ENCODE assay signal across 11 mouse cellular contexts in genomic region chr10:80574896-80575295, GRCm38 (mm10). TPM values are rescaled to one million over a fixed set of nuclear protein-coding genes. Genes with fewer than 3 reads are reported as not detected.
A peak's percentile ranks its signal among the peaks of the same experiment; 100 is the strongest.
DNase-seq lines count a peak whose midpoint lies in the region; ATAC-seq and TF ChIP-seq lines count a peak whose summit lies in the region.
"Had no signal": no experiment of that assay in that cellular context is flagged by ENCODE, and none has a peak within 500 bp of the region (broad histone marks: within the 10 kb centered on the region; RNA-seq: fewer than 3 reads in every experiment).

No protein-coding gene starts in this region.

- no peaks in the 10 kb centered on the region for H3K27me3 ChIP-seq in heart, embryonic 14.5 days (ENCODE audit: control insufficient read depth, insufficient read depth, low read length)
- no peaks in the 10 kb centered on the region for H3K27me3 ChIP-seq in CH12.LX (replicated peaks)
- H3K27me3 ChIP-seq in embryonic facial prominence, embryonic 13.5 days: no peaks in the 10 kb centered on the region
- no peaks in the 10 kb centered on the region for H3K27me3 ChIP-seq in liver, embryonic 13.5 days

- no peak overlapping the region for H3K27ac ChIP-seq in heart, embryonic 14.5 days (replicated peaks in 1 of 2; ENCODE audit: control insufficient read depth in 1 of 2, insufficient read depth in 1 of 2, low read depth in 2 of 2, low read length in 2 of 2)
- H3K27ac ChIP-seq in CH12.LX (ENCODE audit: insufficient read depth, low read depth): 0 out of 2 replicates have a peak overlapping the region, but pooled peaks have one; percentile 6
- H3K27ac ChIP-seq in embryonic facial prominence, embryonic 13.5 days: no peak overlapping the region
- H3K27ac ChIP-seq in liver, embryonic 13.5 days: peak overlapping the region; percentile 99

- no peak for DNase-seq in heart, postnatal 10 days
- no peak for DNase-seq in CH12.LX (ENCODE audit: extremely low read depth)
- DNase-seq in liver, embryonic 13.5 days: no peak
- DNase-seq in gastrocnemius, adult 8-10 months (ENCODE audit: low spot score in 2 of 2): no peak
- DNase-seq in cerebellum, adult 8-10 months: no peak
- no peak for DNase-seq in thymus, postnatal 36 days
- DNase-seq: kidney, adult 2 months; lung, postnatal 36 days; right cerebral cortex, postnatal 14 days had no signal

- ATAC-seq in heart, embryonic 14.5 days (ENCODE audit: insufficient number of reproducible peaks, insufficient read depth, low FRiP score, low read depth): no peak
- no peak for ATAC-seq in embryonic facial prominence, embryonic 13.5 days (ENCODE audit: insufficient number of reproducible peaks, insufficient read depth, low FRiP score, low TSS enrichment, low read depth)
- ATAC-seq in liver, embryonic 13.5 days (ENCODE audit: low read depth): no peak

- no peak for TF ChIP-seq POLR2A in CH12.LX (IDR thresholded peaks at IDR 0.05; ENCODE audit: low read depth, low read length)

- H3K9ac ChIP-seq in heart, embryonic 14.5 days (ENCODE audit: low read length): peak overlapping the region; percentile 87; the same call in 1 of the 2 replicates
- peak overlapping the region; percentile 87; the same call in 1 of the 2 replicates for H3K9ac ChIP-seq in CH12.LX (ENCODE audit: insufficient read depth, low read depth)
- peak overlapping the region; percentile 86 for H3K9ac ChIP-seq in embryonic facial prominence, embryonic 13.5 days
- peak overlapping the region; percentile 98 for H3K9ac ChIP-seq in liver, embryonic 13.5 days

- TF ChIP-seq RAD21 in CH12.LX (IDR thresholded peaks at IDR 0.05; ENCODE audit: low read depth, low read length): no peak

- 78% methylated on average over 3 of the region's 3 CpGs for WGBS in heart, embryonic 14.5 days
- 76% methylated on average over 3 of the region's 3 CpGs for WGBS in embryonic facial prominence, embryonic 13.5 days
- WGBS in liver, embryonic 13.5 days (ENCODE audit: insufficient replicate concordance): 55% methylated on average over 3 of the region's 3 CpGs

- dilution Hi-C loops in CH12.LX (cut with MboI; ENCODE audit: extremely low pct_ligation_motif_present, extremely low pct_unique_long_range_greater_than_20kb, low sequenced_read_pairs): no loop called here

- no peaks in the 10 kb centered on the region for H3K36me3 ChIP-seq in heart, embryonic 14.5 days (ENCODE audit: control insufficient read depth, insufficient read depth, low read length)
- peaks cover 0 to 18% of the 10 kb centered on the region in 2 experiments for H3K36me3 ChIP-seq in CH12.LX (replicated peaks in 1 of 2; ENCODE audit: control insufficient read depth in 1 of 2, insufficient read depth in 1 of 2, low read length in 1 of 2)
- no peaks in the 10 kb centered on the region for H3K36me3 ChIP-seq in embryonic facial prominence, embryonic 13.5 days
- peaks cover 13% of the 10 kb centered on the region; the same call in 1 of the 2 replicates for H3K36me3 ChIP-seq in liver, embryonic 13.5 days

- H3K9me3 ChIP-seq in heart, embryonic 14.5 days (ENCODE audit: control insufficient read depth, low read length): no peaks in the 10 kb centered on the region
- H3K9me3 ChIP-seq in CH12.LX (replicated peaks; ENCODE audit: low read length): no peaks in the 10 kb centered on the region
- no peaks in the 10 kb centered on the region for H3K9me3 ChIP-seq in embryonic facial prominence, embryonic 13.5 days
- no peaks in the 10 kb centered on the region for H3K9me3 ChIP-seq in liver, embryonic 13.5 days (replicated peaks)

- no peak for TF ChIP-seq EP300 in CH12.LX (IDR thresholded peaks at IDR 0.05; ENCODE audit: low read length)

- peaks cover 41 to 62% of the 10 kb centered on the region in 2 experiments for H3K4me1 ChIP-seq in heart, embryonic 14.5 days (ENCODE audit: control insufficient read depth in 2 of 2, insufficient read depth in 2 of 2, low read length in 2 of 2)
- peaks cover 13 to 48% of the 10 kb centered on the region in 2 experiments for H3K4me1 ChIP-seq in CH12.LX (ENCODE audit: control insufficient read depth in 1 of 2, insufficient read depth in 2 of 2)
- peaks cover 76% of the 10 kb centered on the region for H3K4me1 ChIP-seq in embryonic facial prominence, embryonic 13.5 days
- H3K4me1 ChIP-seq in liver, embryonic 13.5 days (replicated peaks): peaks cover 90% of the 10 kb centered on the region

- peak overlapping the region; percentile 92; the same call in 1 of the 2 replicates for H3K4me2 ChIP-seq in heart, embryonic 14.5 days (ENCODE audit: low read length)
- H3K4me2 ChIP-seq in CH12.LX (ENCODE audit: insufficient read depth, low read depth, poor library complexity, severe bottlenecking): peak overlapping the region; percentile 52
- peak overlapping the region; percentile 88 for H3K4me2 ChIP-seq in embryonic facial prominence, embryonic 13.5 days
- H3K4me2 ChIP-seq in liver, embryonic 13.5 days: peak overlapping the region; percentile 100

- TF ChIP-seq CTCF in CH12.LX (conservative IDR thresholded peaks at IDR 0.05 in 1 of 2, IDR thresholded peaks at IDR 0.05 in 1 of 2; ENCODE audit: low read depth in 2 of 2, low read length in 2 of 2): no peak

- intact Hi-C loops in heart, postnatal 10 days (cut with DNase I): no loop called here

- no peak overlapping the region for H3K4me3 ChIP-seq in heart, embryonic 14.5 days (ENCODE audit: control insufficient read depth in 1 of 2, insufficient read depth in 1 of 2, low read depth in 1 of 2, low read length in 2 of 2)
- peak overlapping the region in 1 of 3 experiments; percentile 91 for H3K4me3 ChIP-seq in CH12.LX (replicated peaks in 1 of 3; ENCODE audit: low read depth in 2 of 3, low read length in 2 of 3, poor library complexity in 1 of 3)
- peak overlapping the region; percentile 89 for H3K4me3 ChIP-seq in embryonic facial prominence, embryonic 13.5 days
- H3K4me3 ChIP-seq in liver, embryonic 13.5 days (replicated peaks): peak overlapping the region; percentile 96

- peaks cover 62% of the 10 kb centered on the region for H3K79me2 ChIP-seq in CH12.LX (replicated peaks; ENCODE audit: control insufficient read depth, extremely low read depth, insufficient read depth, poor library complexity, severe bottlenecking)

- in situ Hi-C loops in CH12.LX (cut with MboI; ENCODE audit: low pct_ligation_motif_present, low pct_unique_long_range_greater_than_20kb, low sequenced_read_pairs): loop anchor here (5.0 kb wide), 1 partner anchor 112 kb away; no protein-coding TSS in a partner anchor

TF ChIP-seq in CH12.LX, 34 proteins besides CTCF, POLR2A, EP300 and RAD21 (continues in another document):
- TF ChIP-seq TCF12 (IDR thresholded peaks at IDR 0.05; ENCODE audit: low read depth, low read length) (no peak), CHD2 (IDR thresholded peaks at IDR 0.05; ENCODE audit: low read length) (no peak)

RNA-seq across cellular contexts. Expression of gene Klf16, which starts 2.2 kb away (rescaled TPM):
- 3.5 and 5.0 TPM in 2 replicates for polyA plus RNA-seq in heart, embryonic 14.5 days (2014; fragmentation: Nextera tagmentation; extraction: Ambion mirVana)
- total RNA-seq in heart, postnatal 10 days (2021): 1 to 10 TPM; 5.9 to 6.9 TPM
- total RNA-seq in CH12.LX (2012; rRNA removed) (84.8 and 94.0 TPM in 2 replicates), CH12.LX (2014; rRNA removed) (14.1 and 14.5 TPM in 2 replicates)
- polyA plus RNA-seq in CH12.LX (2012; ENCODE audit: insufficient read length, low read depth): 30.9 and 38.2 TPM in 2 replicates
- 9.5 and 12.0 TPM in 2 replicates for polyA plus RNA-seq in embryonic facial prominence, embryonic 13.5 days (2015; fragmentation: Nextera tagmentation; extraction: Ambion mirVana)
- 13.4 and 14.1 TPM in 2 replicates for polyA plus RNA-seq in liver, embryonic 13.5 days (2015; fragmentation: Nextera tagmentation; extraction: Ambion mirVana)
- total RNA-seq in gastrocnemius, adult 8-10 months (2022): 1 to 10 TPM; 1.1 to 2.0 (median 1.3) TPM

RNA-seq across cellular contexts. Expression of gene Rexo1, which starts 13.5 kb away (rescaled TPM):
- polyA plus RNA-seq in heart, embryonic 14.5 days (2014; fragmentation: Nextera tagmentation; extraction: Ambion mirVana): 16.7 and 17.0 TPM in 2 replicates
- total RNA-seq in heart, postnatal 10 days (2021): 10 to 100 TPM; 20.3 to 21.5 TPM
- 16.5 and 17.7 TPM in 2 replicates for total RNA-seq in CH12.LX (2012; rRNA removed)
- total RNA-seq in CH12.LX (2014; rRNA removed): 6.3 and 7.0 TPM in 2 replicates
- 31.6 and 41.9 TPM in 2 replicates for polyA plus RNA-seq in CH12.LX (2012; ENCODE audit: insufficient read length, low read depth)
- 25.9 and 31.3 TPM in 2 replicates for polyA plus RNA-seq in embryonic facial prominence, embryonic 13.5 days (2015; fragmentation: Nextera tagmentation; extraction: Ambion mirVana)
- polyA plus RNA-seq in liver, embryonic 13.5 days (2015; fragmentation: Nextera tagmentation; extraction: Ambion mirVana): 13.4 and 13.8 TPM in 2 replicates
- total RNA-seq in gastrocnemius, adult 8-10 months (2022): 10 to 100 TPM in 2 of 4 experiments, 1 to 10 TPM in 2; 8.5 to 11.1 (median 10.1) TPM

RNA-seq across cellular contexts. Expression of gene Abhd17a, which starts 15.2 kb away (rescaled TPM):
- polyA plus RNA-seq in heart, embryonic 14.5 days (2014; fragmentation: Nextera tagmentation; extraction: Ambion mirVana): 119 and 141 TPM in 2 replicates
- 100 to 1,000 TPM in 1 of 2 experiments, 10 to 100 TPM in 1; 92.2 to 102 TPM for total RNA-seq in heart, postnatal 10 days (2021)
- total RNA-seq in CH12.LX (2012; rRNA removed) (49.1 and 52.8 TPM in 2 replicates), CH12.LX (2014; rRNA removed) (28.0 and 37.2 TPM in 2 replicates)
- 44.6 and 48.0 TPM in 2 replicates for polyA plus RNA-seq in CH12.LX (2012; ENCODE audit: insufficient read length, low read depth)
- polyA plus RNA-seq in embryonic facial prominence, embryonic 13.5 days (2015; fragmentation: Nextera tagmentation; extraction: Ambion mirVana): 84.6 and 85.3 TPM in 2 replicates
- polyA plus RNA-seq in liver, embryonic 13.5 days (2015; fragmentation: Nextera tagmentation; extraction: Ambion mirVana): 45.1 and 51.7 TPM in 2 replicates
- 10 to 100 TPM; 70.5 to 80.7 (median 77.3) TPM for total RNA-seq in gastrocnemius, adult 8-10 months (2022)

RNA-seq across cellular contexts. Expression of gene Scamp4, which starts 27.8 kb away (rescaled TPM):
- polyA plus RNA-seq in heart, embryonic 14.5 days (2014; fragmentation: Nextera tagmentation; extraction: Ambion mirVana): 65.9 and 67.1 TPM in 2 replicates
- 10 to 100 TPM; 25.9 to 27.8 TPM for total RNA-seq in heart, postnatal 10 days (2021)
- 33.2 and 33.9 TPM in 2 replicates for total RNA-seq in CH12.LX (2012; rRNA removed)
- total RNA-seq in CH12.LX (2014; rRNA removed): 17.8 and 18.5 TPM in 2 replicates
- polyA plus RNA-seq in CH12.LX (2012; ENCODE audit: insufficient read length, low read depth): 81.2 and 89.9 TPM in 2 replicates
- polyA plus RNA-seq in embryonic facial prominence, embryonic 13.5 days (2015; fragmentation: Nextera tagmentation; extraction: Ambion mirVana): 79.6 and 95.1 TPM in 2 replicates
- 52.0 and 54.6 TPM in 2 replicates for polyA plus RNA-seq in liver, embryonic 13.5 days (2015; fragmentation: Nextera tagmentation; extraction: Ambion mirVana)
- total RNA-seq in gastrocnemius, adult 8-10 months (2022): 10 to 100 TPM; 17.4 to 21.2 (median 19.2) TPM

RNA-seq across cellular contexts. Expression of gene Adat3, which starts 27.8 kb away (rescaled TPM):
- polyA plus RNA-seq in heart, embryonic 14.5 days (2014; fragmentation: Nextera tagmentation; extraction: Ambion mirVana): 2.6 and 3.6 TPM in 2 replicates
- total RNA-seq in heart, postnatal 10 days (2021): 1 to 10 TPM; 1.2 to 1.8 TPM
- total RNA-seq in CH12.LX (2012; rRNA removed) (5.0 and 8.0 TPM in 2 replicates), CH12.LX (2014; rRNA removed) (5.8 and 6.6 TPM in 2 replicates)
- 6.3 and 6.7 TPM in 2 replicates for polyA plus RNA-seq in CH12.LX (2012; ENCODE audit: insufficient read length, low read depth)
- 5.9 and 9.1 TPM in 2 replicates for polyA plus RNA-seq in embryonic facial prominence, embryonic 13.5 days (2015; fragmentation: Nextera tagmentation; extraction: Ambion mirVana)
- polyA plus RNA-seq in liver, embryonic 13.5 days (2015; fragmentation: Nextera tagmentation; extraction: Ambion mirVana): 5.7 and 6.3 TPM in 2 replicates
- under 1 TPM in 3 of 4 experiments, not detected in 1; 0.29 to 0.43 (median 0.36) TPM for total RNA-seq in gastrocnemius, adult 8-10 months (2022)

Comparison
In these comparisons a context has a peak if more than half of its experiments do, and no peak if none do; other contexts are left out.
1. H3K27ac ChIP-seq: peak in CH12.LX (single experiment) and liver, embryonic 13.5 days (single experiment); none in heart, embryonic 14.5 days (0 of 2) and embryonic facial prominence, embryonic 13.5 days (single experiment).
2. H3K4me3 ChIP-seq: peak in embryonic facial prominence, embryonic 13.5 days (single experiment) and liver, embryonic 13.5 days (single experiment); none in heart, embryonic 14.5 days (0 of 2).
3. Peak in every context shown above with its lines, with median percentiles within 50 percentile points of each other: H3K4me2 ChIP-seq and H3K9ac ChIP-seq.